9 mouse cellular contexts compared by ENCODE assay signal in genomic region chr19:37545231-37545630, GRCm38 (mm10).
"Had no signal": no experiment of that assay in that cellular context is flagged by ENCODE, and none has a peak within 500 bp of the region (broad histone marks: within the 10 kb centered on the region; RNA-seq: fewer than 3 reads in every experiment).

No protein-coding gene starts in this region.

- H3K9me3 ChIP-seq: limb, embryonic 15.5 days; midbrain, embryonic 12.5 days; neural tube, embryonic 13.5 days had no signal

- H3K27me3 ChIP-seq: limb, embryonic 15.5 days had no signal

- H3K36me3 ChIP-seq: limb, embryonic 15.5 days; midbrain, embryonic 12.5 days; neural tube, embryonic 13.5 days had no signal

- H3K4me1 ChIP-seq: neural tube, embryonic 13.5 days had no signal

- H3K27ac ChIP-seq: left cerebral cortex, adult 2 months; limb, embryonic 15.5 days; liver, embryonic 14.5 days; midbrain, embryonic 12.5 days; neural tube, embryonic 13.5 days had no signal

- H3K9ac ChIP-seq: limb, embryonic 15.5 days; liver, embryonic 14.5 days; midbrain, embryonic 12.5 days; neural tube, embryonic 13.5 days had no signal

- H3K4me2 ChIP-seq: limb, embryonic 15.5 days; midbrain, embryonic 12.5 days; neural tube, embryonic 13.5 days had no signal

- DNase-seq: lung, adult 18-20 months; right cerebral cortex, postnatal 14 days; thymus, postnatal 36 days had no signal

- ATAC-seq: midbrain, embryonic 16.5 days had no signal

- H3K4me3 ChIP-seq: left cerebral cortex, adult 2 months; limb, embryonic 15.5 days; midbrain, embryonic 12.5 days; neural tube, embryonic 13.5 days had no signal
